Comparison of ENCODE assay signal across 8 mouse cellular contexts in genomic region chr5:139826357-139827055, GRCm38 (mm10). TPM values are rescaled to one million over a fixed set of nuclear protein-coding genes. Genes with fewer than 3 reads are reported as not detected.
A peak's percentile ranks its signal among the peaks of the same experiment; 100 is the strongest.
DNase-seq lines count a peak whose midpoint lies in the region.

Gene Gm26938 (minus strand): TSS chr5:139826407.
Gene Psmg3 (minus strand): TSS chr5:139826885.

- DNase-seq in adrenal gland, adult (ENCODE audit: inconsistent age in 2 of 2, low spot score in 1 of 2): peak; percentile 90 to 98
- DNase-seq in embryo, embryonic 10 days (ENCODE audit: low spot score): peak; percentile 95
- peak; percentile 82 for DNase-seq in gastrocnemius, postnatal 10 days
- peak; percentile 92 for DNase-seq in induced T-regulatory cell, adult 2 months (ENCODE audit: low read depth)
- peak; percentile 58 to 92 for DNase-seq in left cerebral cortex, adult 9 months (ENCODE audit: low spot score in 2 of 2)
- DNase-seq in right cerebral cortex, adult 2 months (ENCODE audit: low spot score in 2 of 2): peak; percentile 89 to 94
- peak; percentile 56 for DNase-seq in urinary bladder, postnatal 10 days (ENCODE audit: low spot score)

- peaks cover 53% of the 10 kb centered on the region for H3K4me1 ChIP-seq in megakaryocyte, embryonic 14.5 days

- no peaks in the 10 kb centered on the region for H3K27me3 ChIP-seq in megakaryocyte, embryonic 14.5 days (replicated peaks)

- H3K4me3 ChIP-seq in megakaryocyte, embryonic 14.5 days (replicated peaks): peak within 1 kb of the TSS; percentile 98

- no peaks in the 10 kb centered on the region for H3K9me3 ChIP-seq in megakaryocyte, embryonic 14.5 days

- peaks cover 39% of the 10 kb centered on the region for H3K36me3 ChIP-seq in megakaryocyte, embryonic 14.5 days (replicated peaks; ENCODE audit: low read length)

RNA-seq across cellular contexts. Expression of gene Gm26938, which starts in this region (rescaled TPM):
- total RNA-seq in gastrocnemius, postnatal 10 days (2021): not detected
- not detected in 2 replicates for polyA plus RNA-seq in megakaryocyte, embryonic 14.5 days (2012; ENCODE audit: insufficient read depth, low replicate concordance)

RNA-seq across cellular contexts. Expression of gene Psmg3, which starts in this region (rescaled TPM):
- total RNA-seq in gastrocnemius, postnatal 10 days (2021): 10 to 100 TPM in 1 of 2 experiments, 1 to 10 TPM in 1; 9.6 to 10.2 TPM
- 8.5 and 30.7 TPM in 2 replicates for polyA plus RNA-seq in megakaryocyte, embryonic 14.5 days (2012; ENCODE audit: insufficient read depth, low replicate concordance)

Comparison
In these comparisons a context has a peak if more than half of its experiments do, and no peak if none do; other contexts are left out.
1. Peak in every context shown above with its lines: DNase-seq and H3K4me3 ChIP-seq.